Mouse (Mus musculus): ENCODE data around the gene Mphosph6. TPM values are rescaled to one million over a fixed set of nuclear protein-coding genes. Genes with fewer than 3 reads are reported as not detected.

Mphosph6 gene
- polyA plus RNA-seq, 1 experiment from 2014 or later: 54.4 TPM

DNA sequence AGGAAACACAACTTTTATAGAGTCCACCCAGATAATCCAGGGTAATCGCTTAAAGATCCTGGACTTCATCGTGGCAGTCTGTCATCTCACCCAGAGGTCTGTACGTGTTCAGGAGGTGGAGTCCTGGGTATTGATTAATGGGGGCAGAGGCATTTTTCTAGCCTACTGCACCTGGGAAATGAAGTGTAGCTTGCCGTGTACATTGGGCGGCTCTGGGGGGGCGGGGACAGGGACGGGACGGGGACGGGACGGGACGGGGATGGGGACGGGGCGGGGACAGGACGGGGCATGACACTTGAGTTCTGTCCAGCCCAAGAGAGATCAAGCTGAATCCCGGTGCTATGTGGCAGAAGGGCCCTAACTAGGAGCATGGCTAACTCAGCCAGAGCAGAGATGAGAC lies 5.3 kb downstream of the Mphosph6 start:
- Histone ChIP-seq H3K27ac (ENCODE audit: low read length) (no peak overlapping the region), H3K9me3 (replicated peaks; ENCODE audit: control insufficient read depth, low read length) (no peaks in the 10 kb centered on the region), H3K9ac (ENCODE audit: low read length) (no peak overlapping the region), H3K27me3 (ENCODE audit: control insufficient read depth, insufficient read depth, low read length) (no peaks in the 10 kb centered on the region), H3K36me3 (ENCODE audit: control insufficient read depth, insufficient read depth, low read length) (peaks cover 31% of the 10 kb centered on the region; the same call in 1 of the 2 replicates), H3K4me3 (replicated peaks; ENCODE audit: low read length) (no peak overlapping the region), H3K4me1 (ENCODE audit: control insufficient read depth, insufficient read depth, low read length) (peaks cover 13% of the 10 kb centered on the region), H3K4me2 (ENCODE audit: low read depth, low read length) (no peak overlapping the region)
- WGBS: 84% methylated on average over 15 of the region's 15 CpGs
- no peak for ATAC-seq (ENCODE audit: insufficient read depth, low FRiP score)

GRCm38 (mm10) chr8:117794581-117794980 lies 7.2 kb downstream of the Mphosph6 start:
- Histone ChIP-seq H3K9me3 (replicated peaks; ENCODE audit: control insufficient read depth, low read length) (no peaks in the 10 kb centered on the region), H3K4me1 (ENCODE audit: control insufficient read depth, insufficient read depth, low read length) (no peaks in the 10 kb centered on the region), H3K27ac (ENCODE audit: low read length) (no peak overlapping the region), H3K9ac (ENCODE audit: low read length) (no peak overlapping the region), H3K4me3 (replicated peaks; ENCODE audit: low read length) (no peak overlapping the region), H3K36me3 (ENCODE audit: control insufficient read depth, insufficient read depth, low read length) (peaks cover 37% of the 10 kb centered on the region; the same call in 1 of the 2 replicates), H3K27me3 (ENCODE audit: control insufficient read depth, insufficient read depth, low read length) (no peaks in the 10 kb centered on the region), H3K4me2 (ENCODE audit: low read depth, low read length) (no peak overlapping the region)
- WGBS: 85% methylated on average over 10 of the region's 10 CpGs
- ATAC-seq (ENCODE audit: insufficient read depth, low FRiP score): no peak

GRCm38 (mm10) chr8:117792616-117793144 lies 9.1 kb downstream of the Mphosph6 start:
- ATAC-seq (ENCODE audit: insufficient read depth, low FRiP score): no peak
- Histone ChIP-seq H3K9ac (ENCODE audit: low read length) (no peak overlapping the region), H3K4me3 (replicated peaks; ENCODE audit: low read length) (no peak overlapping the region), H3K4me2 (ENCODE audit: low read depth, low read length) (no peak overlapping the region), H3K27ac (ENCODE audit: low read length) (no peak overlapping the region), H3K36me3 (ENCODE audit: control insufficient read depth, insufficient read depth, low read length) (peaks cover 35% of the 10 kb centered on the region; the same call in 1 of the 2 replicates), H3K4me1 (ENCODE audit: control insufficient read depth, insufficient read depth, low read length) (no peaks in the 10 kb centered on the region), H3K27me3 (ENCODE audit: control insufficient read depth, insufficient read depth, low read length) (no peaks in the 10 kb centered on the region), H3K9me3 (replicated peaks; ENCODE audit: control insufficient read depth, low read length) (no peaks in the 10 kb centered on the region)
- whole genome bisulfite sequencing: 81% methylated on average over 19 of the region's 19 CpGs

GRCm38 (mm10) chr8:117786428-117786827 lies 15.3 kb downstream of the Mphosph6 start:
- Histone ChIP-seq H3K9ac (ENCODE audit: low read length) (no peak overlapping the region), H3K4me2 (ENCODE audit: low read depth, low read length) (no peak overlapping the region), H3K27me3 (ENCODE audit: control insufficient read depth, insufficient read depth, low read length) (no peaks in the 10 kb centered on the region), H3K9me3 (replicated peaks; ENCODE audit: control insufficient read depth, low read length) (no peaks in the 10 kb centered on the region), H3K27ac (ENCODE audit: low read length) (no peak overlapping the region), H3K4me3 (replicated peaks; ENCODE audit: low read length) (no peak overlapping the region), H3K4me1 (ENCODE audit: control insufficient read depth, insufficient read depth, low read length) (no peaks in the 10 kb centered on the region), H3K36me3 (ENCODE audit: control insufficient read depth, insufficient read depth, low read length) (peaks cover 12% of the 10 kb centered on the region; the same call in 1 of the 2 replicates)
- WGBS: 91% methylated on average over 3 of the region's 3 CpGs
- no peak for ATAC-seq (ENCODE audit: insufficient read depth, low FRiP score)

GRCm38 (mm10) chr8:117783021-117783420 lies 18.7 kb downstream of the Mphosph6 start:
- Histone ChIP-seq H3K4me2 (ENCODE audit: low read depth, low read length) (no peak overlapping the region), H3K36me3 (ENCODE audit: control insufficient read depth, insufficient read depth, low read length) (no peaks in the 10 kb centered on the region), H3K9me3 (replicated peaks; ENCODE audit: control insufficient read depth, low read length) (no peaks in the 10 kb centered on the region), H3K27ac (ENCODE audit: low read length) (no peak overlapping the region), H3K4me1 (ENCODE audit: control insufficient read depth, insufficient read depth, low read length) (0 out of 2 replicates have a peak, but pooled peaks cover 2% of the 10 kb centered on the region), H3K9ac (ENCODE audit: low read length) (no peak overlapping the region), H3K4me3 (replicated peaks; ENCODE audit: low read length) (no peak overlapping the region), H3K27me3 (ENCODE audit: control insufficient read depth, insufficient read depth, low read length) (no peaks in the 10 kb centered on the region)
- 84% methylated on average over 7 of the region's 7 CpGs for WGBS
- no peak for ATAC-seq (ENCODE audit: insufficient read depth, low FRiP score)

DNA sequence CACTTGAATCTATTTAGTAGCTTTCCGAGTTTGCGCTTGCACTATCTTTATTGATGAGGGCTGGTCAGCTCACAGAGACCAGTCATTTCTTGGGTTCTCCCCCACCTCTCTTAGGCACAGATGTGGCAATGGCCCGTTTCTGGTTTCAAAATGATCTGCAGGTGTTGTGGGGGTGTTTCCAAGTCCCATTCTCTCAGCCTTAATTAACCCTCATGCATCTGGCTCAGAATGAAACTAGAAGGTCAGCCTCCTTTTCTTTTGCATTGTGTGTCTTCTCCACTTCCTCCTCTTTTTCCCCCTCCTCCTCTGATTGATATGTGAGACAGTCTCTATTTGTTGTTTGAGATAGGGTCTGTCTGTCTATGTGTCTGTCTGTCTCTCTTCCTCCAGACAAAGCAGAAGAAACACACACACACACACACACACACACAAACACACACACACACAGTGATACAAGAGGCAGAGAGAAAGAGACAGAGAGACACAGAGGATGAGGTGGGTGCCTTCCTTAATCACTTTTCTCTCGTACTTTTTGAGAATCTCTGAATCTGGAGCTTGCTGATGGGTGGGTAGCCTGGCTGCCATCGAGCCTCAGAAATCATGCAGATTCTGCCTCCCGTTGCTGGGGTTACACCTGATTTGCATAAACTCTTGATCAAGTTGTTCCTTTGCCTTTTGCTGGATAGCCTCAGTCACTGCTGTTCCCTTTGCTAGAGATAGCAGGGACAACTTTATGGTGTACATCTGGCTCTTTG lies 20.2 kb downstream of the Mphosph6 start:
- ATAC-seq (ENCODE audit: insufficient read depth, low FRiP score): no peak
- no peaks in the 10 kb centered on the region for H3K36me3 ChIP-seq (ENCODE audit: control insufficient read depth, insufficient read depth, low read length)
- no peak overlapping the region for H3K4me2 ChIP-seq (ENCODE audit: low read depth, low read length)
- H3K27ac ChIP-seq (ENCODE audit: low read length): no peak overlapping the region
- no peak overlapping the region for H3K9ac ChIP-seq (ENCODE audit: low read length)
- no peaks in the 10 kb centered on the region for H3K27me3 ChIP-seq (ENCODE audit: control insufficient read depth, insufficient read depth, low read length)
- H3K4me3 ChIP-seq (replicated peaks; ENCODE audit: low read length): no peak overlapping the region
- H3K4me1 ChIP-seq (ENCODE audit: control insufficient read depth, insufficient read depth, low read length): 0 out of 2 replicates have a peak, but pooled peaks cover 2% of the 10 kb centered on the region
- WGBS: 66% methylated on average over 6 of the region's 6 CpGs
- no peaks in the 10 kb centered on the region for H3K9me3 ChIP-seq (replicated peaks; ENCODE audit: control insufficient read depth, low read length)

DNA sequence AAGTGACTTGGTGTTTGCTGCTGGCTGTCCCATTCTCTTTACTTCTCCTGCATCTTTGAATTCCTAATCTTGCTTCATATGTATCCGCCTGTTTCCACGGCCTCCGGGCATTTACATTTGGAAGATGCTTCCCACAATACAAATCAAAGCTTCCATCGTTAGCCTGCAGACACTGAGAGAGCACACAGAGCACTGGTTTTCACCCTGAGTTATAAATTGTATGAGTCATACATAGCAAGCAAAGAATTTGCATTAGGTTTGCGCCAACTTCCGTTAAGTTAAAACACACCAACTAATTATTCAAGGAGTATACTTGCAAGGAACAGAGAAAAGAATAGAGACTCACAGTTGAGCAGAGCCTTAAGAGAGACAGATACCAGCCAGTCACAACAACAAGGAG lies 22.4 kb downstream of the Mphosph6 start:
- H3K4me2 ChIP-seq (ENCODE audit: low read depth, low read length): no peak overlapping the region
- no peak overlapping the region for H3K27ac ChIP-seq (ENCODE audit: low read length)
- no peaks in the 10 kb centered on the region for H3K27me3 ChIP-seq (ENCODE audit: control insufficient read depth, insufficient read depth, low read length)
- H3K9ac ChIP-seq (ENCODE audit: low read length): no peak overlapping the region
- no peaks in the 10 kb centered on the region for H3K36me3 ChIP-seq (ENCODE audit: control insufficient read depth, insufficient read depth, low read length)
- no peak overlapping the region for H3K4me3 ChIP-seq (replicated peaks; ENCODE audit: low read length)
- 0 out of 2 replicates have a peak, but pooled peaks cover 2% of the 10 kb centered on the region for H3K4me1 ChIP-seq (ENCODE audit: control insufficient read depth, insufficient read depth, low read length)
- H3K9me3 ChIP-seq (replicated peaks; ENCODE audit: control insufficient read depth, low read length): no peaks in the 10 kb centered on the region
- 72% methylated on average over 6 of the region's 6 CpGs for WGBS
- ATAC-seq (ENCODE audit: insufficient read depth, low FRiP score): no peak

- H3K4me3 ChIP-seq (replicated peaks; ENCODE audit: low read length): no peak overlapping the region
- no peaks in the 10 kb centered on the region for H3K27me3 ChIP-seq (ENCODE audit: control insufficient read depth, insufficient read depth, low read length)
- WGBS: 64% methylated on average over 11 of the region's 11 CpGs
- no peak overlapping the region for H3K4me2 ChIP-seq (ENCODE audit: low read depth, low read length)
- no peak overlapping the region for H3K9ac ChIP-seq (ENCODE audit: low read length)
- H3K27ac ChIP-seq (ENCODE audit: low read length): no peak overlapping the region
- H3K9me3 ChIP-seq (replicated peaks; ENCODE audit: control insufficient read depth, low read length): no peaks in the 10 kb centered on the region
- 0 out of 2 replicates have a peak, but pooled peaks cover 2% of the 10 kb centered on the region for H3K4me1 ChIP-seq (ENCODE audit: control insufficient read depth, insufficient read depth, low read length)
- no peak for ATAC-seq (ENCODE audit: insufficient read depth, low FRiP score)
- no peaks in the 10 kb centered on the region for H3K36me3 ChIP-seq (ENCODE audit: control insufficient read depth, insufficient read depth, low read length)
Observed at GRCm38 (mm10) chr8:117778531-117779322, 23.0 kb downstream of the Mphosph6 start.

DNA sequence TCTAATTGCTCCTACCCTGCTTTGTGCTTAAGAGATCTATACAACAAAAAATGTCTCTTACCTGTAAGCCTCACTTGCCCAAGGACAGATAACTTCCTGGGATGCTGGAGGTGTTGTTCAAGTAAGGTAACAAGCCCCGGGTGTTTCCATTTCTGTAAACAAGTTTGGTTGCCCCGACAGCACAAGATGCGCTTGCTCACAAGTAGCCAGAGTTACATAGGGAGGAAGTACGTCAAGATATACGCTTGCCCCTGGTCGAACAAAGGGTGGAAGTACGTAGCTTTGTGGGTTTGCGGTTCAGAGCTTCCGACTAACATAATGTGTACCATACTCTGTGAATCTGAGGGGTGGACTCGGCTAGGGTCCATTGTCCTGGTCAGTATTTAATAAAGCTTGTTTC lies 25.7 kb downstream of the Mphosph6 start:
- Histone ChIP-seq H3K9me3 (replicated peaks; ENCODE audit: control insufficient read depth, low read length) (no peaks in the 10 kb centered on the region), H3K27me3 (ENCODE audit: control insufficient read depth, insufficient read depth, low read length) (no peaks in the 10 kb centered on the region), H3K4me1 (ENCODE audit: control insufficient read depth, insufficient read depth, low read length) (0 out of 2 replicates have a peak, but pooled peaks cover 2% of the 10 kb centered on the region), H3K36me3 (ENCODE audit: control insufficient read depth, insufficient read depth, low read length) (no peaks in the 10 kb centered on the region), H3K4me3 (replicated peaks; ENCODE audit: low read length) (no peak overlapping the region), H3K27ac (ENCODE audit: low read length) (no peak overlapping the region), H3K4me2 (ENCODE audit: low read depth, low read length) (no peak overlapping the region), H3K9ac (ENCODE audit: low read length) (no peak overlapping the region)
- WGBS: 78% methylated on average over 10 of the region's 10 CpGs
- no peak for ATAC-seq (ENCODE audit: insufficient read depth, low FRiP score)
